Mouse (Mus musculus): ENCODE measurements around the gene Hipk3. TPM values are rescaled to one million over a fixed set of nuclear protein-coding genes. Genes with fewer than 3 reads are reported as not detected.

Gene Hipk3
- polyA plus RNA-seq, 1 experiment from 2014 or later, result 11.8 TPM

MicroRNAs within 50 kb of the gene (microRNA counts, 519-probe panel; counts per million panel counts)
- microRNA mmu-miR-1902, result not detected

Small RNA genes lying within 50 kb of the gene (microRNA-seq; reads per million reads assigned to microRNA genes)
- gene Mir1902, result not detected

Other genes starting within 250 kb of the Hipk3 start
- gene D430041D05Rik, start 83.4 kb downstream of the Hipk3 start, polyA plus RNA-seq (2014; fragmentation: Nextera tagmentation; extraction: Ambion mirVana), result 14.0 and 17.3 TPM in 2 replicates
- gene Cstf3, start 96.1 kb upstream of the Hipk3 start, polyA plus RNA-seq (2014; fragmentation: Nextera tagmentation; extraction: Ambion mirVana), result 104 and 105 TPM in 2 replicates
- 65.2 and 75.8 TPM in 2 replicates for gene Tcp11l1, start 217.7 kb upstream of the Hipk3 start, polyA plus RNA-seq (2014; fragmentation: Nextera tagmentation; extraction: Ambion mirVana)
- 0.29 TPM in 1 of 2 replicates, not detected in the other for gene Pin1rt1, start 221.9 kb upstream of the Hipk3 start, polyA plus RNA-seq (2014; fragmentation: Nextera tagmentation; extraction: Ambion mirVana)
- 0.70 and 1.2 TPM in 2 replicates for gene Depdc7, start 248.4 kb upstream of the Hipk3 start, polyA plus RNA-seq (2014; fragmentation: Nextera tagmentation; extraction: Ambion mirVana)

Measured in neural tube, embryonic 14.5 days (tissue).